Mouse (Mus musculus): ENCODE measurements around the gene Ccdc102a.

The Ccdc102a gene

GRCm38 (mm10) chr8:94871108-94871894 is 46.6 kb downstream of the Ccdc102a start:
- ChIA-PET CTCF (interaction anchor here in 3 of 4 experiments (0.6 to 1.6 kb wide), 4 partner anchors 10 to 385 kb away, joined by 3 to 5 read pairs (median 4); no protein-coding TSS in a partner anchor), POLR2A (interaction anchor here (0.7 to 1.4 kb wide), 6 partner anchors 10 to 172 kb away, joined by 3 to 5 read pairs (median 4); no protein-coding TSS in a partner anchor)

DNA sequence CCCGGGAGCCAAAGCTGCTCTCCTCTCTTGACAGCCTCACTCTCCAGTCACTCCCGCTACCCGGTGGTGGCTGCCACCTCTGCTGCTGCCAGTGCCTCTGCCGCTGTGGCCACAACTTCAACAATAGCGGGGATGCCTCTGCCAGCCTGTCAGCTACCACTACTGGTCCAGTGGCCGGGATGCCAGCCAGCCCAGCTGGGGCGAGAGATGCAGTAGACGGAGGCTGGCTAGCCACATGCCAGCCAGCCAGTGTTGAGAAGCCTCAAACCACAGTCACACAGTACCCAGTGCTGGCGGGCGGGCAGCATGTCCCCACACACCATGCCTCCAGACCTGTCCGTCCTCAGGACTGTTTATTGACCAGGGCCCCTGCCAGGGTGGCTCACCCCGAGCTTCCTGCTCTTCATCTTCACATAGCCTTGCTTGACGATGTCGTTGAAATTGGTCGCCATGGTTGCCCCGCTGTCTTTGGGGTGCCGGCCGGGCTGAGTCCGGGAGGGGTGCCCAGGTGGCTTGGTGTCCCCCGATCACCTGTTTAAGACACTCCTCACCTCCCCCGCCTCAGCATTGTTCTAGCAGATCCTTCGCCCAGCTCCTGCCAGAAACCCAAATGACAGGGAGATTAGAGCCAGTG is 47.3 kb downstream of the Ccdc102a start:
- ChIA-PET CTCF (interaction anchor here in 3 of 4 experiments (0.6 to 1.6 kb wide), 3 partner anchors 9 to 385 kb away, joined by 3 to 5 read pairs (median 4); no protein-coding TSS in a partner anchor), POLR2A (interaction anchor here in 3 of 4 experiments (0.7 to 1.4 kb wide), 4 partner anchors 9 to 116 kb away, joined by 4 to 5 read pairs (median 4); no protein-coding TSS in a partner anchor)

- POLR2A ChIA-PET = interaction anchor here in 2 of 4 experiments (1.1 to 1.4 kb wide), 2 partner anchors 9 to 10 kb away, joined by 4 to 5 read pairs; no protein-coding TSS in a partner anchor
- CTCF ChIA-PET = interaction anchor here in 1 of 4 experiments (1.6 kb wide), 1 partner anchor 9 kb away, joined by 4 read pairs; no protein-coding TSS in a partner anchor
These were observed 47.9 kb downstream of the Ccdc102a start for GRCm38 (mm10) chr8:94870003-94870402.

GRCm38 (mm10) chr8:94869146-94869545 is 48.8 kb downstream of the Ccdc102a start:
- ChIA-PET CTCF (interaction anchor here in 1 of 4 experiments (0.6 to 1.3 kb wide), 3 partner anchors 12 to 479 kb away, joined by 3 to 4 read pairs (median 3); partner anchors contain the start of gene Polr2c), POLR2A (interaction anchor here in 3 of 4 experiments (0.6 to 2.0 kb wide), 8 partner anchors 9 to 215 kb away, joined by 3 to 8 read pairs (median 4); no protein-coding TSS in a partner anchor)

DNA sequence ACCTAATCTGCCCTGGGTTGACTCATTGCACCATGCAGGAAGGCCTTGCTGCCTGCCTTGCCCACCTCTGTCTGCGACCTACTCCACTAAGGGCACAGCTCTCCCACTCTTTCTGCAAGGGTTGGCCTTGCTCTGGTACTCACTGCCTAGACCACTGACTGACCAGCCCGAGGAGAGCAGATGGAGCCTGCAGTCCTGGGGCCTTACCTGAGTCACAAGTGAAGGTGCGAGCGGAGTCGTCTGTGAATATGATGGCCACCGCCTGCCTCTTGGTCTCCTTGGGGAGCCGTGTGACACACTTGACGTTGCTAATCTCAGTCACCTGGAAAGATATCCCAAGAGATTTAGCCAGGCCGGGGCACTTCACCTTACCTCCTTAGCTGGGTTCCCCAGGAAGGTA is 51.0 kb downstream of the Ccdc102a start:
- POLR2A ChIA-PET = interaction anchor here in 3 of 4 experiments (0.6 to 2.5 kb wide), 8 partner anchors 9 to 46 kb away, joined by 3 to 10 read pairs (median 4); partner anchors contain the start of genes Dok4 (in 2 of the 3) and Polr2c (in 1 of the 3)
- CTCF ChIA-PET = interaction anchor here in 1 of 4 experiments (1.7 to 3.6 kb wide), 2 partner anchors 8 to 44 kb away, joined by 5 to 13 read pairs; partner anchors contain the start of gene Dok4

DNA sequence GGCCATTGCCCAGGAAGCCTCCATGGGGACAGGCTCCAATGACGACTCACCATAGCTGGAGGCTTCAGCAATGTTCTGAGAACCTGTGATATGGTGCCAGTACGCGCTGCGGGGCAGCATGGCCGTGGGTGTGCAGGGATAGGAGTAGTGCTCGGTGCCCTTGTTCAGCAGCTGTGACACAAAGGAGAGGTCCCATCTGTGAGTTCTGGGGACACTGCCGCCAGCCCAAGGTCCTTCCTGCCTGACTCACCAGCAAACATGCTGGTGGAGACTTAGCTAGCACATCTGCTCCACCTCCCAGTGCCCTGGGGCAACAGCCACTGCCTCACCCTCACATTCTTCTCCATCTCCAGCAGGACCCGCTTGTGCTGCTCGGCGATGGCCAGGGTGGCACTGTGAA is 52.6 kb downstream of the Ccdc102a start:
- ChIA-PET POLR2A (interaction anchor here in 3 of 4 experiments (1.0 to 2.5 kb wide), 10 partner anchors 8 to 736 kb away, joined by 3 to 10 read pairs (median 4); partner anchors contain the start of genes Dok4 (in 2 of the 3) and Polr2c (in 1 of the 3)), CTCF (interaction anchor here in 1 of 4 experiments (1.1 to 3.6 kb wide), 3 partner anchors 10 to 276 kb away, joined by 3 to 13 read pairs (median 3); partner anchors contain the start of gene Dok4)

DNA sequence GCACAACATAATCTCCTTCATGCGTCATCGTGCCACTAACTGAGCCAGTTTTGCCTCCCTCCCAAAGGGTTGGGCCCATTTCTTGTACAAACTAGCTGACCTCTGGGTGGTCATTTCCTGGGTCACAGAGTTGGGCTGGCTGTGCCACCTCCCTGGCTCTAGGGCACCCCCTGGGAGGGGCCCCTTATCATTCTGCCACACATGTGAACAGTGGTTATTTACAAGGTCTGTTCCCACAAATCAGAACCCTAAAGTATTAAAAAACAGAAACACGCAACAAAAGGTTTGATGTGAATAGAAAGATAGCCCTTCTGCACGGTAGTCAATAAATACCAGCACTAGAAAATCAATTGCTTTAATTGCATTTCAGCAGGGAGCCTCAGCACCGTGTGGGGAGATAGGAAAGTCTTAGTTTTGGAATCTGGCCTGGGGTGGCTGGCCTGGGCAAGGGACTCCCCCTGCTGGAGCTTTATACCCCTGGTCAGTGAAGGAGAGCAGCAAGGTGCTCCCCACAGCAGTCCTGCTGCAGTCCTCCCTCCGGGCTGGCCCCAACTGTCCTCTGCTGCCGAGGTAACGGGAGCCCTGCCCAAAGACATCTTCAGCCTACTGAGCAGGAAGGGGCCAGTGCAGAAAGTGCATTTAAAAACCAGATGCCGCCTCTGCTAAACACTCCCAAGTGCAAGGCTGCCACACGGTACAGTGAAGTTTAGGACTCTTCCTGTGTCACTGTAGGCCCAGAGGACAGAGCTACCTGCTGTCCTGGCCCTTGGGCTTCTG is 53.8 kb downstream of the Ccdc102a start:
- CTCF ChIA-PET = interaction anchor here in 2 of 4 experiments (0.8 to 3.6 kb wide), 5 partner anchors 10 to 48 kb away, joined by 3 to 13 read pairs (median 3); partner anchors contain the start of gene Dok4 (in 2 of the 2)
- POLR2A ChIA-PET = interaction anchor here in 2 of 4 experiments (0.9 to 2.5 kb wide), 6 partner anchors 9 to 737 kb away, joined by 3 to 10 read pairs (median 5); partner anchors contain the start of gene Katnb1 (in 1 of the 2)

GRCm38 (mm10) chr8:94862487-94863220 is 55.2 kb downstream of the Ccdc102a start:
- ChIA-PET POLR2A (interaction anchor here in 2 of 4 experiments (0.6 to 2.3 kb wide), 4 partner anchors 8 to 50 kb away, joined by 3 to 5 read pairs (median 4); no protein-coding TSS in a partner anchor), CTCF (interaction anchor here in 1 of 4 experiments (0.5 to 1.0 kb wide), 5 partner anchors 9 to 135 kb away, joined by 3 read pairs; partner anchors contain the start of gene Dok4)

GRCm38 (mm10) chr8:94861352-94861910 is 56.5 kb downstream of the Ccdc102a start:
- CTCF ChIA-PET = interaction anchor here in 3 of 4 experiments (0.5 to 2.9 kb wide), 15 partner anchors 9 to 792 kb away, joined by 3 to 13 read pairs (median 4); partner anchors contain the start of gene Dok4 (in 3 of the 3)
- POLR2A ChIA-PET = interaction anchor here in 3 of 4 experiments (0.7 to 2.3 kb wide), 12 partner anchors 7 to 670 kb away, joined by 3 to 5 read pairs (median 3); partner anchors contain the start of genes Dok4 (in 2 of the 3), Ciapin1 (in 1 of the 3) and Coq9 (in 1 of the 3)

GRCm38 (mm10) chr8:94857346-94858173 is 60.3 kb downstream of the Ccdc102a start, which contains the start of gene Polr2c:
TSS of gene Polr2c (plus strand) at chr8:94857450.
- ChIA-PET POLR2A (interaction anchor here in 1 of 4 experiments (1.0 to 1.9 kb wide), 5 partner anchors 9 to 63 kb away, joined by 3 to 6 read pairs (median 4); partner anchors contain the start of genes Ciapin1, Coq9 and Dok4), CTCF (interaction anchor here in 2 of 4 experiments (0.5 to 1.2 kb wide), 5 partner anchors 11 to 173 kb away, joined by 3 to 4 read pairs (median 3); no protein-coding TSS in a partner anchor)

GRCm38 (mm10) chr8:94857011-94857345 is 60.9 kb downstream of the Ccdc102a start:
- CTCF ChIA-PET = interaction anchor here in 2 of 4 experiments (0.5 to 1.2 kb wide), 5 partner anchors 11 to 173 kb away, joined by 3 to 4 read pairs (median 3); no protein-coding TSS in a partner anchor
- POLR2A ChIA-PET = interaction anchor here in 1 of 4 experiments (1.0 to 1.9 kb wide), 4 partner anchors 9 to 63 kb away, joined by 3 to 5 read pairs (median 4); partner anchors contain the start of genes Ciapin1, Coq9 and Dok4

GRCm38 (mm10) chr8:94854761-94855160 is 63.1 kb downstream of the Ccdc102a start:
- CTCF ChIA-PET = interaction anchor here in 1 of 4 experiments (1.1 kb wide), 1 partner anchor 9 kb away, joined by 3 read pairs; no protein-coding TSS in a partner anchor
- POLR2A ChIA-PET = interaction anchor here in 2 of 4 experiments (0.9 to 4.1 kb wide), 12 partner anchors 9 to 46 kb away, joined by 3 to 21 read pairs (median 6); partner anchors contain the start of genes Ciapin1 (in 2 of the 2), Coq9 (in 2 of the 2) and Dok4 (in 1 of the 2)

Measured in embryonic stem cell, embryonic (primary cell).